ENCODE assay signal across 8 mouse cellular contexts in the genomic region with DNA sequence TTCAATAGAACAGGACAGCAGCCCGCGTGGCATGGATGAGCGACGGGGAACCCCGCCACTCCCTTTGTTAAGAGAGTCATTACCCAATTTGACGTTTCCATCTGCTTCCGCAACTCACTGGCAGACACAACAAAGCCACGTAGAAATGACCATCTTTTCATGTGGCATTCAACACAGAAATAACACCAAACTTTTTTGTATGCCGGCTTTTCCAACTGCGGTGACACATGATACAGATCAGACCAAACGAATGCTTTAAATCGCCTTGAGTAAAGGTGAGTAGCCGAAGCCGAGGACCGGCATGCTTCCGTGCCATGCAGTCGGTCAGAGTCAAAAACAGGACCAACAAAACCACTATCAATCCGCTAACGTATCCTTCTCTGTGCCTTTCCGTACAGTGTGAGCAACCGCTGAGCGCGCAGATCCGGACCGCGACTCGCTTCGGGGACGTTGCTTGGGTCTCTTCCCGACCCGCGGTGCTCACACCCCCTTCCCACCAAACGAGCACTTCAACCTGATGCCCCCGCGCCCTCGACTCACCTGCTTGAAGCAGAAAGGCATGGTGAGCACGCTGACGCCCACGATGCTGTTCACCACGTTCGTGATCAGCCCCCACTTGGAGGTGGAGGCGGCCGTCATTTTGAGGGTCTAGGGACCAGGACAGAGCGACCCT. TPM values are rescaled to one million over a fixed set of nuclear protein-coding genes. Genes with fewer than 3 reads are reported as not detected.
DNase-seq lines count a peak whose midpoint lies in the region; ATAC-seq and TF ChIP-seq lines count a peak whose summit lies in the region.

No protein-coding gene starts in this region.

- peak overlapping the region; percentile 89 for H3K4me3 ChIP-seq in kidney, adult 2 months (ENCODE audit: insufficient read depth, low read depth, low read length)
- H3K4me3 ChIP-seq in G1E (ENCODE audit: low read depth, low read length), result peak overlapping the region; percentile 78
- H3K4me3 ChIP-seq in embryonic facial prominence, embryonic 14.5 days (ENCODE audit: low read depth, low read length), result peak overlapping the region; percentile 64
- H3K4me3 ChIP-seq in hindbrain, embryonic 15.5 days, result peak overlapping the region; percentile 67
- H3K4me3 ChIP-seq in lung, embryonic 16.5 days (ENCODE audit: low read length), result peak overlapping the region; percentile 96
- peak overlapping the region; percentile 70 for H3K4me3 ChIP-seq in neural tube, embryonic 15.5 days (replicated peaks)

- no peaks in the 10 kb centered on the region; the same call in 1 of the 2 replicates for H3K9me3 ChIP-seq in G1E (replicated peaks)
- H3K9me3 ChIP-seq in embryonic facial prominence, embryonic 14.5 days (ENCODE audit: control insufficient read depth, low read length), result no peaks in the 10 kb centered on the region
- no peaks in the 10 kb centered on the region for H3K9me3 ChIP-seq in hindbrain, embryonic 15.5 days
- H3K9me3 ChIP-seq in lung, embryonic 16.5 days (ENCODE audit: control insufficient read depth, low read length), result no peaks in the 10 kb centered on the region
- no peaks in the 10 kb centered on the region for H3K9me3 ChIP-seq in neural tube, embryonic 15.5 days (replicated peaks)

- no peak for TF ChIP-seq POLR2A in kidney, adult 2 months (IDR thresholded peaks at IDR 0.05; ENCODE audit: low read depth, low read length)

- no peak for ATAC-seq in G1E (ENCODE audit: extremely low read depth, insufficient number of reproducible peaks, low FRiP score, poor library complexity, severe bottlenecking)
- ATAC-seq in embryonic facial prominence, embryonic 14.5 days (ENCODE audit: low read depth), result peak; percentile 28
- ATAC-seq in hindbrain, embryonic 15.5 days (ENCODE audit: low FRiP score, low read depth), result no peak; the same call in 1 of the 2 replicates
- ATAC-seq in lung, embryonic 16.5 days (ENCODE audit: low read depth), result peak; percentile 38; the same call in 1 of the 2 replicates
- ATAC-seq in neural tube, embryonic 15.5 days (ENCODE audit: low FRiP score), result peak; percentile 42

- peaks cover 23% of the 10 kb centered on the region for H3K4me1 ChIP-seq in kidney, adult 2 months (ENCODE audit: control insufficient read depth, insufficient read depth, low read length)
- H3K4me1 ChIP-seq in G1E (ENCODE audit: insufficient read depth, low read depth, low read length), result peaks cover 53% of the 10 kb centered on the region
- H3K4me1 ChIP-seq in embryonic facial prominence, embryonic 14.5 days (ENCODE audit: control insufficient read depth, insufficient read depth, low read length), result peaks cover 6% of the 10 kb centered on the region
- peaks cover 23% of the 10 kb centered on the region for H3K4me1 ChIP-seq in hindbrain, embryonic 15.5 days (replicated peaks)
- H3K4me1 ChIP-seq in lung, embryonic 16.5 days (replicated peaks; ENCODE audit: control insufficient read depth, insufficient read depth, low read length), result peaks cover 6% of the 10 kb centered on the region
- peaks cover 17% of the 10 kb centered on the region for H3K4me1 ChIP-seq in neural tube, embryonic 15.5 days

- H3K4me2 ChIP-seq in embryonic facial prominence, embryonic 14.5 days (ENCODE audit: low read depth, low read length), result peak overlapping the region; percentile 83
- H3K4me2 ChIP-seq in hindbrain, embryonic 15.5 days, result peak overlapping the region; percentile 74
- H3K4me2 ChIP-seq in lung, embryonic 16.5 days (ENCODE audit: low read depth, low read length), result peak overlapping the region; percentile 89
- H3K4me2 ChIP-seq in neural tube, embryonic 15.5 days, result peak overlapping the region; percentile 81

- peak overlapping the region; percentile 66 for H3K27ac ChIP-seq in kidney, adult 2 months (ENCODE audit: insufficient read depth, low read depth, low read length)
- H3K27ac ChIP-seq in embryonic facial prominence, embryonic 14.5 days (replicated peaks; ENCODE audit: low read depth, low read length), result peak overlapping the region; percentile 56
- peak overlapping the region; percentile 78 for H3K27ac ChIP-seq in hindbrain, embryonic 15.5 days (replicated peaks)
- H3K27ac ChIP-seq in lung, embryonic 16.5 days (ENCODE audit: low read length), result peak overlapping the region; percentile 77
- peak overlapping the region; percentile 82 for H3K27ac ChIP-seq in neural tube, embryonic 15.5 days (replicated peaks)

- under 1% methylated on average over 44 of the region's 44 CpGs for WGBS in kidney, adult 2 months
- WGBS in embryonic facial prominence, embryonic 14.5 days, result under 1% methylated on average over 42 of the region's 44 CpGs
- under 1% methylated on average over 44 of the region's 44 CpGs for WGBS in hindbrain, embryonic 15.5 days
- WGBS in lung, embryonic 16.5 days, result under 1% methylated on average over 44 of the region's 44 CpGs
- WGBS in neural tube, embryonic 15.5 days, result 0% methylated on average over 44 of the region's 44 CpGs

- peak overlapping the region; percentile 70 for H3K9ac ChIP-seq in embryonic facial prominence, embryonic 14.5 days (ENCODE audit: low read depth, low read length)
- H3K9ac ChIP-seq in hindbrain, embryonic 15.5 days, result peak overlapping the region; percentile 84
- peak overlapping the region; percentile 89 for H3K9ac ChIP-seq in lung, embryonic 16.5 days (ENCODE audit: low read length)
- H3K9ac ChIP-seq in neural tube, embryonic 15.5 days (replicated peaks), result peak overlapping the region; percentile 66

- DNase-seq in kidney, adult 2 months, result no peak
- no peak for DNase-seq in kidney, adult 9 months
- DNase-seq in G1E (ENCODE audit: low spot score), result peak; percentile 57
- peak; percentile 62 for DNase-seq in embryonic facial prominence, embryonic 14.5 days (ENCODE audit: low spot score)
- no peak for DNase-seq in thymus, postnatal 4 days

- no peaks in the 10 kb centered on the region for H3K27me3 ChIP-seq in kidney, adult 2 months (replicated peaks; ENCODE audit: control insufficient read depth, insufficient read depth, low read length)
- no peaks in the 10 kb centered on the region for H3K27me3 ChIP-seq in G1E (ENCODE audit: insufficient read depth, low read length)
- no peaks in the 10 kb centered on the region for H3K27me3 ChIP-seq in embryonic facial prominence, embryonic 14.5 days (replicated peaks; ENCODE audit: control insufficient read depth, insufficient read depth, low read length)
- H3K27me3 ChIP-seq in hindbrain, embryonic 15.5 days, result no peaks in the 10 kb centered on the region
- H3K27me3 ChIP-seq in lung, embryonic 16.5 days (ENCODE audit: control insufficient read depth, insufficient read depth, low read depth, low read length), result no peaks in the 10 kb centered on the region
- H3K27me3 ChIP-seq in neural tube, embryonic 15.5 days (replicated peaks), result no peaks in the 10 kb centered on the region

- no peaks in the 10 kb centered on the region for H3K36me3 ChIP-seq in kidney, adult 2 months (ENCODE audit: control insufficient read depth, insufficient read depth, low read length)
- H3K36me3 ChIP-seq in G1E (replicated peaks), result peaks cover 42% of the 10 kb centered on the region
- no peaks in the 10 kb centered on the region for H3K36me3 ChIP-seq in embryonic facial prominence, embryonic 14.5 days (ENCODE audit: control insufficient read depth, insufficient read depth, low read length)
- no peaks in the 10 kb centered on the region for H3K36me3 ChIP-seq in hindbrain, embryonic 15.5 days
- H3K36me3 ChIP-seq in lung, embryonic 16.5 days (ENCODE audit: control insufficient read depth, insufficient read depth, low read length), result no peaks in the 10 kb centered on the region; the same call in 1 of the 2 replicates
- 0 out of 2 replicates have a peak, but pooled peaks cover 4% of the 10 kb centered on the region for H3K36me3 ChIP-seq in neural tube, embryonic 15.5 days

- TF ChIP-seq CTCF in kidney, adult 2 months (conservative IDR thresholded peaks at IDR 0.05; ENCODE audit: insufficient read depth, insufficient read length, low read depth, low read length), result no peak
- no peak for TF ChIP-seq CTCF in G1E (IDR thresholded peaks at IDR 0.05; ENCODE audit: low read depth, low read length)

RNA-seq across cellular contexts. Expression of a gene that starts 0.6 kb away (rescaled TPM):
- 151 and 178 TPM in 2 replicates for polyA plus RNA-seq in kidney, adult 2 months (2012; rRNA removed)
- 47.0 and 52.8 TPM in 2 replicates for total RNA-seq in G1E (2014; fragmentation: Nextera tagmentation)
- 65.4 and 69.5 TPM in 2 replicates for total RNA-seq in G1E (2017)
- 92.4 and 92.6 TPM in 2 replicates for polyA plus RNA-seq in G1E (2012)
- polyA plus RNA-seq in embryonic facial prominence, embryonic 14.5 days (2014; fragmentation: Nextera tagmentation; extraction: Ambion mirVana), result 78.8 and 86.4 TPM in 2 replicates
- polyA plus RNA-seq in hindbrain, embryonic 15.5 days (2015; fragmentation: Nextera tagmentation; extraction: Ambion mirVana), result 112 and 116 TPM in 2 replicates
- polyA plus RNA-seq in lung, embryonic 16.5 days (2015; fragmentation: Nextera tagmentation; extraction: Ambion mirVana), result 96.3 and 100 TPM in 2 replicates
- 107 and 112 TPM in 2 replicates for polyA plus RNA-seq in neural tube, embryonic 15.5 days (2015; fragmentation: Nextera tagmentation; extraction: Ambion mirVana)

RNA-seq across cellular contexts. Expression of a gene that starts 51.8 kb away (rescaled TPM):
- polyA plus RNA-seq in kidney, adult 2 months (2012; rRNA removed), result 77.7 and 79.3 TPM in 2 replicates
- total RNA-seq in G1E (2014; fragmentation: Nextera tagmentation) (10.4 and 11.1 TPM in 2 replicates), G1E (2017) (15.1 and 20.3 TPM in 2 replicates)
- polyA plus RNA-seq in G1E (2012), result 60.0 and 78.2 TPM in 2 replicates
- polyA plus RNA-seq in embryonic facial prominence, embryonic 14.5 days (2014; fragmentation: Nextera tagmentation; extraction: Ambion mirVana), result 76.4 and 88.7 TPM in 2 replicates
- polyA plus RNA-seq in hindbrain, embryonic 15.5 days (2015; fragmentation: Nextera tagmentation; extraction: Ambion mirVana), result 56.4 and 57.9 TPM in 2 replicates
- polyA plus RNA-seq in lung, embryonic 16.5 days (2015; fragmentation: Nextera tagmentation; extraction: Ambion mirVana), result 64.7 and 78.3 TPM in 2 replicates
- 49.4 and 64.3 TPM in 2 replicates for polyA plus RNA-seq in neural tube, embryonic 15.5 days (2015; fragmentation: Nextera tagmentation; extraction: Ambion mirVana)

RNA-seq across cellular contexts. Expression of a gene that starts 52.0 kb away (rescaled TPM):
- polyA plus RNA-seq in kidney, adult 2 months (2012; rRNA removed), result 28.5 and 35.6 TPM in 2 replicates
- total RNA-seq in G1E (2014; fragmentation: Nextera tagmentation), result 13.1 and 14.2 TPM in 2 replicates
- 12.1 and 15.7 TPM in 2 replicates for total RNA-seq in G1E (2017)
- polyA plus RNA-seq in G1E (2012), result 24.2 and 24.3 TPM in 2 replicates
- 13.1 and 14.1 TPM in 2 replicates for polyA plus RNA-seq in embryonic facial prominence, embryonic 14.5 days (2014; fragmentation: Nextera tagmentation; extraction: Ambion mirVana)
- polyA plus RNA-seq in hindbrain, embryonic 15.5 days (2015; fragmentation: Nextera tagmentation; extraction: Ambion mirVana), result 22.0 and 25.5 TPM in 2 replicates
- polyA plus RNA-seq in lung, embryonic 16.5 days (2015; fragmentation: Nextera tagmentation; extraction: Ambion mirVana), result 17.8 and 18.2 TPM in 2 replicates
- polyA plus RNA-seq in neural tube, embryonic 15.5 days (2015; fragmentation: Nextera tagmentation; extraction: Ambion mirVana), result 22.3 and 23.9 TPM in 2 replicates

Comparison
In these comparisons a context has a peak if more than half of its experiments do, and no peak if none do; other contexts are left out.
1. DNase-seq: peak in G1E (single experiment) and embryonic facial prominence, embryonic 14.5 days (single experiment); none in kidney, adult 2 months (single experiment), kidney, adult 9 months (single experiment) and thymus, postnatal 4 days (single experiment).
2. ATAC-seq: peak in embryonic facial prominence, embryonic 14.5 days (single experiment), lung, embryonic 16.5 days (single experiment) and neural tube, embryonic 15.5 days (single experiment); none in G1E (single experiment) and hindbrain, embryonic 15.5 days (single experiment).
3. Peak in every context shown above with its lines, with median percentiles within 50 percentile points of each other: H3K27ac ChIP-seq, H3K4me3 ChIP-seq, H3K4me2 ChIP-seq and H3K9ac ChIP-seq.